Mouse (Mus musculus): ENCODE measurements around the gene Aspdh. TPM values are rescaled to one million over a fixed set of nuclear protein-coding genes. Genes with fewer than 3 reads are reported as not detected.

Aspdh gene
- polyA plus RNA-seq (2015; fragmentation: Illumina TruSeq; extraction: RNeasy Lipid Tissue Mini Kit (QIAGEN cat#74804); ENCODE audit: insufficient read depth, low replicate concordance), result not detected

GRCm38 (mm10) chr7:44465111-44465510, at the start of gene Aspdh:
TSS of gene Aspdh (plus strand) at chr7:44465391.

DNA sequence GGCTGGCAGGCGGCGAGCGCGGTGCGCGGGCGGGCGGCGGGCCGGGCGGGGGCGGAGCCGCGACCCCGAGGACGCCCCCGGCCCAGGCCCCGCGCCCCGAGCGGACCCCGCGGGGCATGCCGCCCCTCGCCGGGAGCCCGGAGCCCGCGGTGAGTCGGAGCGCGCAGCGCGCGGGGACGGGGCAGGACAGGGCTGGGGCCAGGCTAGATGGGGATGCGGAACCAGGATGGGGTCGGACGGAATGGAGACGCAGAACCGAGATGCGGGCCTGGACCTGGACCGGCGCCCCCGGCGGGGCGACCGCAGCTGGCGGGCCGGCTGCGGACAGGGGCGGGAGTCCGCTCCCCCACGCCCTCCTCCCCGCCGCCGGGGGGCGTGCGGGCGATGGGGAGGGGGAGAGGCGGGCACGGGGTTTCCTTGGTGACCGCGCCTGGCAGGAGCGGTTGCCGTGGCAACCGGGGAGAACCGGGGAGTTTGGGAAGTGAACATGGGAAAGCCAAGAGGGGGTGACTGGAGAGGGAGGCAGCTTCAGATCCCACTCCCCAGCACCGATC, 36.1 kb upstream of the Aspdh start, which contains the start of gene Lrrc4b:
Lrrc4b (plus strand) TSS at position 51 of the 554 bp plus-strand sequence.

DNA sequence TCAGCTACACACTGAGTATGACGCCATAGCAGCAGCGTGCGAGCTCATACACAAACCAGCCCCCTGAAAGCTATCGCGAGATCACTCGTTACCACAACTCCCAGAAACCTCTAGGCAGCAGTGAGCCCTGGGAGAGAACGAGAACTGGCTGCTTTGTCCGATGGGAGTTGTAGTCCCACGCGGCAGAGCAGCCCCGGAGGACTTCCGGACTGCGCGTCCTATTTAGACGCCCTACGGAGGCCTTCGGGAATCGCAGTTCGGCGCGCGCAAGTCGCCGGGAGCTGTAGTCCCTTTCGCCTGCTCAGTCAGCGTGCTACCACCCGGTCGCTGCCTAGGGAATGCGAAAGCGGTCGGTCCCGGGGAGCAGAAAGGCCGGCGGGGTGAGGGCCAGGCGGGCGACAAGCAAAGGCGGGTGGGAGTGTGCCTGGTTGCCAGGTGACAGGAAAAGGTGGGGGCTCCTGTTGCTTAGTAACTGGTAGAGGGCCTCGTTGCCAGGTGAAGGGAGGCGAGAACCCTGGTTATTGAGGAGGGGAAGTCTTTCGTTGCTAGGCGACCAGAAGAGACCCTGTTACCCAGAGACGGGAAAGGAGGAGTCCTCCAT, 2.7 kb downstream of the Aspdh start, which contains the start of gene Josd2:
Josd2 (plus strand) TSS at position 170 of the 601 bp plus-strand sequence.

GRCm38 (mm10) chr7:44495992-44496770, 31.0 kb downstream of the Aspdh start, which contains the start of the genes Emc10 and Fam71e1:
TSS of gene Emc10 (minus strand) at chr7:44496529.
TSS of gene Fam71e1 (plus strand) at chr7:44496581.

Other genes with a start within 250 kb of the Aspdh start
- not detected for gene Klk1b5, start 249.4 kb upstream of the Aspdh start, polyA plus RNA-seq (2015; fragmentation: Illumina TruSeq; extraction: RNeasy Lipid Tissue Mini Kit (QIAGEN cat#74804); ENCODE audit: insufficient read depth, low replicate concordance)
- gene Klk1, start 240.0 kb upstream of the Aspdh start, polyA plus RNA-seq (2015; fragmentation: Illumina TruSeq; extraction: RNeasy Lipid Tissue Mini Kit (QIAGEN cat#74804); ENCODE audit: insufficient read depth, low replicate concordance), result 8.8 TPM
- not detected for gene Gm36864, start 229.2 kb upstream of the Aspdh start, polyA plus RNA-seq (2015; fragmentation: Illumina TruSeq; extraction: RNeasy Lipid Tissue Mini Kit (QIAGEN cat#74804); ENCODE audit: insufficient read depth, low replicate concordance)
- 0.84 TPM for gene 1700028J19Rik, start 218.7 kb upstream of the Aspdh start, polyA plus RNA-seq (2015; fragmentation: Illumina TruSeq; extraction: RNeasy Lipid Tissue Mini Kit (QIAGEN cat#74804); ENCODE audit: insufficient read depth, low replicate concordance)
- 112 TPM for gene 2410002F23Rik, start 218.7 kb upstream of the Aspdh start, polyA plus RNA-seq (2015; fragmentation: Illumina TruSeq; extraction: RNeasy Lipid Tissue Mini Kit (QIAGEN cat#74804); ENCODE audit: insufficient read depth, low replicate concordance)
- not detected for gene Acp4, start 208.0 kb upstream of the Aspdh start, polyA plus RNA-seq (2015; fragmentation: Illumina TruSeq; extraction: RNeasy Lipid Tissue Mini Kit (QIAGEN cat#74804); ENCODE audit: insufficient read depth, low replicate concordance)
- gene Gm15517, start 203.9 kb upstream of the Aspdh start, polyA plus RNA-seq (2015; fragmentation: Illumina TruSeq; extraction: RNeasy Lipid Tissue Mini Kit (QIAGEN cat#74804); ENCODE audit: insufficient read depth, low replicate concordance), result not detected
- gene Clec11a, start 158.5 kb upstream of the Aspdh start, polyA plus RNA-seq (2015; fragmentation: Illumina TruSeq; extraction: RNeasy Lipid Tissue Mini Kit (QIAGEN cat#74804); ENCODE audit: insufficient read depth, low replicate concordance), result 2.6 TPM
- 1.8 TPM for gene Shank1, start 155.1 kb upstream of the Aspdh start, polyA plus RNA-seq (2015; fragmentation: Illumina TruSeq; extraction: RNeasy Lipid Tissue Mini Kit (QIAGEN cat#74804); ENCODE audit: insufficient read depth, low replicate concordance)
- gene Syt3, start 81.3 kb upstream of the Aspdh start, polyA plus RNA-seq (2015; fragmentation: Illumina TruSeq; extraction: RNeasy Lipid Tissue Mini Kit (QIAGEN cat#74804); ENCODE audit: insufficient read depth, low replicate concordance), result 0.28 TPM
- gene 1700008O03Rik, start 79.6 kb upstream of the Aspdh start, polyA plus RNA-seq (2015; fragmentation: Illumina TruSeq; extraction: RNeasy Lipid Tissue Mini Kit (QIAGEN cat#74804); ENCODE audit: insufficient read depth, low replicate concordance), result not detected
- not detected for gene Lrrc4b, start 36.4 kb upstream of the Aspdh start, polyA plus RNA-seq (2015; fragmentation: Illumina TruSeq; extraction: RNeasy Lipid Tissue Mini Kit (QIAGEN cat#74804); ENCODE audit: insufficient read depth, low replicate concordance)
- 22.8 TPM for gene Josd2, start 2.6 kb downstream of the Aspdh start, polyA plus RNA-seq (2015; fragmentation: Illumina TruSeq; extraction: RNeasy Lipid Tissue Mini Kit (QIAGEN cat#74804); ENCODE audit: insufficient read depth, low replicate concordance)
- 16.3 TPM for gene Emc10, start 31.1 kb downstream of the Aspdh start, polyA plus RNA-seq (2015; fragmentation: Illumina TruSeq; extraction: RNeasy Lipid Tissue Mini Kit (QIAGEN cat#74804); ENCODE audit: insufficient read depth, low replicate concordance)
- 1.3 TPM for gene Fam71e1, start 31.2 kb downstream of the Aspdh start, polyA plus RNA-seq (2015; fragmentation: Illumina TruSeq; extraction: RNeasy Lipid Tissue Mini Kit (QIAGEN cat#74804); ENCODE audit: insufficient read depth, low replicate concordance)
- 0.95 TPM for gene Mybpc2, start 59.3 kb downstream of the Aspdh start, polyA plus RNA-seq (2015; fragmentation: Illumina TruSeq; extraction: RNeasy Lipid Tissue Mini Kit (QIAGEN cat#74804); ENCODE audit: insufficient read depth, low replicate concordance)
- 234 TPM for gene Spib, start 66.7 kb downstream of the Aspdh start, polyA plus RNA-seq (2015; fragmentation: Illumina TruSeq; extraction: RNeasy Lipid Tissue Mini Kit (QIAGEN cat#74804); ENCODE audit: insufficient read depth, low replicate concordance)
- gene Pold1, start 83.5 kb downstream of the Aspdh start, polyA plus RNA-seq (2015; fragmentation: Illumina TruSeq; extraction: RNeasy Lipid Tissue Mini Kit (QIAGEN cat#74804); ENCODE audit: insufficient read depth, low replicate concordance), result 14.2 TPM
- 31.8 TPM for gene Nr1h2, start 88.6 kb downstream of the Aspdh start, polyA plus RNA-seq (2015; fragmentation: Illumina TruSeq; extraction: RNeasy Lipid Tissue Mini Kit (QIAGEN cat#74804); ENCODE audit: insufficient read depth, low replicate concordance)
- gene Napsa, start 107.0 kb downstream of the Aspdh start, polyA plus RNA-seq (2015; fragmentation: Illumina TruSeq; extraction: RNeasy Lipid Tissue Mini Kit (QIAGEN cat#74804); ENCODE audit: insufficient read depth, low replicate concordance), result 205 TPM
- gene Kcnc3, start 125.3 kb downstream of the Aspdh start, polyA plus RNA-seq (2015; fragmentation: Illumina TruSeq; extraction: RNeasy Lipid Tissue Mini Kit (QIAGEN cat#74804); ENCODE audit: insufficient read depth, low replicate concordance), result 1.2 TPM
- not detected for gene Myh14, start 205.5 kb downstream of the Aspdh start, polyA plus RNA-seq (2015; fragmentation: Illumina TruSeq; extraction: RNeasy Lipid Tissue Mini Kit (QIAGEN cat#74804); ENCODE audit: insufficient read depth, low replicate concordance)
- not detected for gene Izumo2, start 243.4 kb downstream of the Aspdh start, polyA plus RNA-seq (2015; fragmentation: Illumina TruSeq; extraction: RNeasy Lipid Tissue Mini Kit (QIAGEN cat#74804); ENCODE audit: insufficient read depth, low replicate concordance)